Mouse (Mus musculus): ENCODE data around the gene Npas2.

- TF ChIP-seq CTCF (IDR thresholded peaks at IDR 0.05) (no peak), EP300 (IDR thresholded peaks at IDR 0.05; ENCODE audit: insufficient read depth, low read depth, low read length) (no peak)
Measured at GRCm38 (mm10) chr1:39372220-39372843, 178.8 kb downstream of the Npas2 start.

Data from heart, adult 2 months (tissue).